Mouse (Mus musculus) lung, embryonic 14.5 days (tissue): ENCODE measurements at regions not wholly inside any gene's neighbourhood (a gene's known extent, or its start where the extent isn't known, plus 50 kb on each side); places are given as distances from the start of the nearest gene placed in this dataset.

Source experiments
- ATAC-seq: fragments of 200-750 bp; cut with Nextera tagmentation; 2 replicates; pipeline ENCODE4 v1.8.0; 2017; ENCODE audit warnings: mild to moderate bottlenecking, moderate TSS enrichment, moderate library complexity; ENCODE audit not compliant: insufficient read depth
- DNase-seq: peaks from one replicate; pipeline ENCODE4 v3.0.0-alpha.2; 2015
- H3K27ac ChIP-seq: fragments of 300-500 bp; sonication (generic); 2 replicates; pipeline ENCODE4 v1.5.1; 2014; ENCODE audit warnings: low read depth, mild to moderate bottlenecking, moderate library complexity
- H3K27me3 ChIP-seq: fragments of 300-500 bp; sonication (generic); 2 replicates; pipeline ENCODE4 v1.6.1; 2014; ENCODE audit warnings: low read length, control low read depth; ENCODE audit not compliant: insufficient read depth
- H3K36me3 ChIP-seq: fragments of 300-500 bp; sonication (generic); 2 replicates; pipeline ENCODE4 v1.6.1; 2014; ENCODE audit warnings: control low read depth; ENCODE audit not compliant: insufficient read depth
- H3K4me1 ChIP-seq: fragments of 300-500 bp; sonication (generic); 2 replicates; pipeline ENCODE4 v1.6.1; 2014; ENCODE audit warnings: antibody characterized with exemption, control low read depth; ENCODE audit not compliant: insufficient read depth
- H3K4me2 ChIP-seq: fragments of 300-500 bp; sonication (generic); 2 replicates; pipeline ENCODE4 v1.6.1; 2014; ENCODE audit warnings: mild to moderate bottlenecking
- H3K4me3 ChIP-seq: fragments of 300-500 bp; sonication (generic); 2 replicates; pipeline ENCODE4 v1.5.1; 2014; ENCODE audit warnings: low read depth, low read length
- H3K9ac ChIP-seq: fragments of 300-500 bp; sonication (generic); 2 replicates; pipeline ENCODE4 v1.6.1; 2014
- H3K9me3 ChIP-seq: fragments of 300-500 bp; sonication (generic); 2 replicates; pipeline ENCODE4 v1.6.1; 2016; ENCODE audit warnings: low read depth, low read length, control low read depth
- CTCF ChIP-seq: IDR thresholded peaks from 2 replicates; pipeline ENCODE4 v1.5.1; 2016; ENCODE audit warnings: antibody characterized with exemption, low read depth
- WGBS: fragments of 180-500 bp; shearing (Covaris S2); extraction: QIAGEN DNeasy Blood & Tissue Kit; methylation state at CpG from one replicate; pipeline ENCODE4 v1.1.7; 2014; 5-methylcytosine and 5-hydroxymethylcytosine counted together

DNA sequence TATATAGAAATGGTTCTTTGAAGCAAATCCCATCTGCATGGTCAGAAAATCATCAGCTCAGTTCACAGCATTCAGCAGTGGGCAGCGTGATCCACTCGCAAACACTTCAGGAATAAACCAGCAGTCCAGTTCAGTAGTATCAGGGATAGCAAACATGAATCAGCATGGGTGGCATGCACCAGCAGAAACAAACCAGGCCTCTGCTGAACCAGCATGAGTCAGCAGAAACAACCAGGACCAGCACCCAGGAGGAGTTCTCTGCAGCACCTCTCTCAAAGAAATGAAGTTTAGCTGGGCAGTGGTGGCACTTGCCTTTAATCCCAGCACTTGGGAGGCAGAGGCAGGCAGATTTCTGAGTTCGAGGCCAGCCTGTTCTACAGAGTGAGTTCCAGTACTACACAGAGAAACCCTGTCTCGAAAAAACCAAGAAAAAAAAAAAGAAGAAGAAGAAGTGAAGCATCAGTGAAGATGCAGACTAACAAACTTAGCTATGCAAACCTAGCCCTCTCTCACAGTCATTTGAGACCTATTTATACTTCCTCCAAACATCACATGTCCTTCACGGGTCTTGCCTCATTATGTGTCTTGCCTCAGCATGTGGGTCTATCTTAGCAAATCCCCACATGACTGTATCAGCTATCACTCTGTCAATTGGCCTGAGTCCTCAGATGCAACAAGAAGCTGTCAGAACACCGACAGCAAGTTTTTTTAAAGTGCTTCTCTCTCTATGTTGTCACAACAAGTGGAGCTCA is 80.2 kb downstream of the Fthl17a start:
- no peaks in the 10 kb centered on the region for H3K9me3 ChIP-seq
- H3K27ac ChIP-seq: no peak overlapping the region
- DNase-seq (no peak), ATAC-seq (no peak)
- TF ChIP-seq CTCF: no peak
- no peaks in the 10 kb centered on the region for H3K4me1 ChIP-seq
- WGBS: 71% methylated on average over 6 of the region's 6 CpGs
- H3K9ac ChIP-seq: no peak overlapping the region
- H3K27me3 ChIP-seq: no peaks in the 10 kb centered on the region
- no peak overlapping the region for H3K4me3 ChIP-seq
- H3K4me2 ChIP-seq: no peak overlapping the region
- H3K36me3 ChIP-seq: no peaks in the 10 kb centered on the region

- peak; percentile 90 for ATAC-seq
- Histone ChIP-seq H3K36me3 (no peaks in the 10 kb centered on the region), H3K4me3 (no peak overlapping the region), H3K4me2 (no peak overlapping the region), H3K9ac (no peak overlapping the region), H3K27me3 (no peaks in the 10 kb centered on the region), H3K27ac (no peak overlapping the region), H3K9me3 (no peaks in the 10 kb centered on the region), H3K4me1 (no peaks in the 10 kb centered on the region)
- DNase-seq: peak; percentile 83
- TF ChIP-seq CTCF: no peak
- WGBS: 49% methylated on average over 3 of the region's 3 CpGs
These were observed 94.0 kb downstream of the Fthl17a start for GRCm38 (mm10) chrX:85343517-85343916.

- DNase-seq (no peak), ATAC-seq (no peak)
- no peak overlapping the region for H3K4me3 ChIP-seq
- no peak overlapping the region for H3K9ac ChIP-seq
- TF ChIP-seq CTCF: no peak
- no peaks in the 10 kb centered on the region for H3K9me3 ChIP-seq
- 51% methylated on average over 3 of the region's 3 CpGs for WGBS
- H3K36me3 ChIP-seq: no peaks in the 10 kb centered on the region
- no peak overlapping the region for H3K4me2 ChIP-seq
- H3K27ac ChIP-seq: no peak overlapping the region
- H3K4me1 ChIP-seq: no peaks in the 10 kb centered on the region
- H3K27me3 ChIP-seq: no peaks in the 10 kb centered on the region
These were observed 125.8 kb downstream of the Fthl17a start for GRCm38 (mm10) chrX:85375296-85375695.

- H3K27ac ChIP-seq: no peak overlapping the region
- ATAC-seq (no peak), DNase-seq (no peak)
- H3K27me3 ChIP-seq: no peaks in the 10 kb centered on the region
- WGBS: 84% methylated on average over 2 of the region's 2 CpGs
- no peak overlapping the region for H3K9ac ChIP-seq
- H3K4me1 ChIP-seq: no peaks in the 10 kb centered on the region
- H3K36me3 ChIP-seq: no peaks in the 10 kb centered on the region
- no peaks in the 10 kb centered on the region for H3K9me3 ChIP-seq
- TF ChIP-seq CTCF: 0 out of 2 replicates have a peak, but pooled peaks have one; percentile 10
- H3K4me2 ChIP-seq: no peak overlapping the region
- H3K4me3 ChIP-seq: no peak overlapping the region
These were observed 135.0 kb downstream of the Fthl17a start for GRCm38 (mm10) chrX:85384452-85384851.
